Mouse (Mus musculus) embryonic fibroblast, embryonic 13.5 days (primary cell): ENCODE data around the gene Kif2c.

Source experiments
- CTCF ChIP-seq: IDR thresholded peaks from 2 replicates; pipeline ENCODE4 v1.5.1; 2011; ENCODE audit warnings: mild to moderate bottlenecking, control low read depth, low read length, moderate library complexity, borderline replicate concordance; ENCODE audit not compliant: insufficient read depth
- POLR2A ChIP-seq: IDR thresholded peaks from 2 replicates; pipeline ENCODE4 v1.6.1; 2011; ENCODE audit warnings: low read depth, mild to moderate bottlenecking, control low read depth, low read length, moderate library complexity

DNA sequence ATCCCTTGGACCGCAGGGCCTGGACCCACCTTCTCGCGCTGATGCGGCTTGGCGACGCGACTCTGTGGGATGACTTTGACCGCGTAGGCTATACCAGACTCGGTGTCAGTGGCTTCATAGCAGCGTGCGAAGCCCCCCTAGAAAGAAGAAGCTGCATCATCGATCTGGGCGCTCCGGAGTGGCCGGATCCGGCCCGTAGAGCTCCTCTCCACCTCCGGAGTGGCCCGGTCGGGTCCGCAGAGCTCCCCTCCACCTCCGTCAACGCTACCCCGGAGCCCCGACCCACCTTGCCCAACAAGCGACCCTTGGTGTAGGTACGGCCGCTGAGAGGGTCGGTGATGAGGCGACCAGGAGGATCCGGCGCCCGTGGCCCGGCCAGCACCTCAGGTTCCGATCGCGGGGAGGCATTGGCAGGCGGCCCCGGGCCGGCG is 49.1 kb downstream of the Kif2c start:
- TF ChIP-seq POLR2A (no peak), CTCF (no peak)
